Mouse (Mus musculus) olfactory bulb, adult 2 months (tissue): ENCODE results near the gene Rgs6. TPM values are rescaled to one million over a fixed set of nuclear protein-coding genes. Genes with fewer than 3 reads are reported as not detected.

Source experiments
- H3K27ac ChIP-seq: fragments of 200-500 bp; 2 replicates; pipeline ENCODE4 v1.5.1; 2012; ENCODE audit warnings: low read depth, low read length; ENCODE audit not compliant: insufficient read depth
- H3K4me1 ChIP-seq: fragments of 200-500 bp; 2 replicates; pipeline ENCODE4 v1.6.1; 2012; ENCODE audit warnings: low read length; ENCODE audit not compliant: control insufficient read depth, insufficient read depth
- H3K4me3 ChIP-seq: fragments of 200-500 bp; 2 replicates; pipeline ENCODE4 v1.5.1; 2012; ENCODE audit warnings: mild to moderate bottlenecking, low read depth, low read length, moderate library complexity; ENCODE audit not compliant: insufficient read depth
- CTCF ChIP-seq: fragments of 200-500 bp; IDR thresholded peaks from 2 replicates; pipeline ENCODE4 v1.5.1; 2012; ENCODE audit warnings: low read depth, mild to moderate bottlenecking, low read length, moderate library complexity; ENCODE audit not compliant: insufficient read depth
- POLR2A ChIP-seq: fragments of 200-500 bp; IDR thresholded peaks from 2 replicates; pipeline ENCODE4 v1.6.1; 2012; ENCODE audit warnings: mild to moderate bottlenecking, low read depth, low read length, moderate library complexity; ENCODE audit not compliant: insufficient read depth
- WGBS: fragments of 180-500 bp; shearing (Covaris S2); methylation state at CpG from one replicate; pipeline ENCODE4 v1.1.7; 2018; 5-methylcytosine and 5-hydroxymethylcytosine counted together
- polyA plus RNA-seq: library from polyadenylated mRNA; stranded (reverse); fragments of >200 nt; gene quantifications from 2 replicates; pipeline ENCODE4 v1.2.4, GENCODE M21; 2012; ENCODE audit warnings: low replicate concordance; ENCODE audit not compliant: missing spikeins, insufficient read depth, insufficient read length

Rgs6 gene
- polyA plus RNA-seq, 1 experiment: not detected

GRCm38 (mm10) chr12:82910846-82911245 lies 322.8 kb downstream of the Rgs6 start:
- Histone ChIP-seq H3K27ac (no peak overlapping the region), H3K4me1 (peaks cover 5% of the 10 kb centered on the region), H3K4me3 (no peak overlapping the region)
- WGBS: 93% methylated on average over 2 of the region's 2 CpGs
- TF ChIP-seq CTCF (no peak), POLR2A (no peak)

GRCm38 (mm10) chr12:82914127-82914526 lies 326.0 kb downstream of the Rgs6 start:
- H3K4me1 ChIP-seq: no peaks in the 10 kb centered on the region
- WGBS: 93% methylated on average over 4 of the region's 4 CpGs
- no peak for TF ChIP-seq POLR2A
- TF ChIP-seq CTCF: no peak

GRCm38 (mm10) chr12:82920146-82920545 lies 332.1 kb downstream of the Rgs6 start:
- no peak overlapping the region for H3K27ac ChIP-seq
- no peak for TF ChIP-seq CTCF
- TF ChIP-seq POLR2A: no peak
- WGBS: 66% methylated on average over 2 of the region's 2 CpGs
- H3K4me3 ChIP-seq: no peak overlapping the region
- peaks cover 7% of the 10 kb centered on the region for H3K4me1 ChIP-seq

More at GRCm38 (mm10) chr12:82914127-82914526, 326.0 kb downstream of the Rgs6 start:
- H3K27ac ChIP-seq: no peak overlapping the region
- no peak overlapping the region for H3K4me3 ChIP-seq

GRCm38 (mm10) chr12:82921287-82922015 lies 333.4 kb downstream of the Rgs6 start:
- H3K4me1 ChIP-seq: peaks cover 7% of the 10 kb centered on the region
- WGBS: 74% methylated on average over 20 of the region's 20 CpGs
- H3K27ac ChIP-seq: peak overlapping the region; percentile 25; the same call in 1 of the 2 replicates
- no peak overlapping the region for H3K4me3 ChIP-seq
- no peak for TF ChIP-seq CTCF

GRCm38 (mm10) chr12:82922856-82923506 lies 334.9 kb downstream of the Rgs6 start:
- H3K27ac ChIP-seq: no peak overlapping the region
- WGBS: 88% methylated on average over 4 of the region's 4 CpGs
- H3K4me1 ChIP-seq: peaks cover 7% of the 10 kb centered on the region
- TF ChIP-seq CTCF (no peak), POLR2A (no peak)
- no peak overlapping the region for H3K4me3 ChIP-seq

- H3K27ac ChIP-seq: no peak overlapping the region
- peaks cover 2% of the 10 kb centered on the region; the same call in 1 of the 2 replicates for H3K4me1 ChIP-seq
- TF ChIP-seq CTCF: no peak
- TF ChIP-seq POLR2A: no peak
- H3K4me3 ChIP-seq: no peak overlapping the region
- WGBS: 66% methylated on average over 14 of the region's 14 CpGs
Observed at GRCm38 (mm10) chr12:82932706-82933461, 344.8 kb downstream of the Rgs6 start.

- WGBS: 69% methylated on average over 6 of the region's 6 CpGs
- H3K27ac ChIP-seq: no peak overlapping the region
- peaks cover 2% of the 10 kb centered on the region; the same call in 1 of the 2 replicates for H3K4me1 ChIP-seq
- TF ChIP-seq CTCF: no peak
- TF ChIP-seq POLR2A: no peak
- no peak overlapping the region for H3K4me3 ChIP-seq
Observed at GRCm38 (mm10) chr12:82935121-82935762, 347.1 kb downstream of the Rgs6 start.

GRCm38 (mm10) chr12:82935767-82936166 lies 347.7 kb downstream of the Rgs6 start:
- Histone ChIP-seq H3K4me1 (peaks cover 2% of the 10 kb centered on the region; the same call in 1 of the 2 replicates), H3K27ac (no peak overlapping the region), H3K4me3 (no peak overlapping the region)
- TF ChIP-seq POLR2A (no peak), CTCF (no peak)
- 42% methylated on average over 1 of the region's 1 CpGs for WGBS

GRCm38 (mm10) chr12:82940461-82940860 lies 352.4 kb downstream of the Rgs6 start:
- WGBS: 25% methylated on average over 4 of the region's 4 CpGs
- Histone ChIP-seq H3K4me1 (0 out of 2 replicates have a peak, but pooled peaks cover under 1% of the 10 kb centered on the region), H3K4me3 (no peak overlapping the region), H3K27ac (no peak overlapping the region)
- no peak for TF ChIP-seq CTCF
- no peak for TF ChIP-seq POLR2A
